Mouse (Mus musculus): Measurements from ENCODE around the gene Cmtm2b.
"Not testable (repeated sequence)": the region's sequence is repeated elsewhere in the genome, so short reads cannot be mapped to it uniquely, and the experiment has no call there.

Cmtm2b gene

GRCm38 (mm10) chr8:104321930-104322329 is at the start of gene Cmtm2b:
Gene Cmtm2b (plus strand): TSS chr8:104322230.
- in situ Hi-C loops (cut with MboI), result not testable (repeated sequence)

- in situ Hi-C loops (cut with MboI), result not testable (repeated sequence)
Observed at GRCm38 (mm10) chr8:104293081-104293480, 28.9 kb upstream of the Cmtm2b start, which contains the start of gene Cmtm2a. Gene Cmtm2a (minus strand): TSS chr8:104293181.

- in situ Hi-C loops (cut with MboI), result no loop called here
Observed at GRCm38 (mm10) chr8:104294396-104294795, 27.6 kb upstream of the Cmtm2b start.

GRCm38 (mm10) chr8:104301577-104301976 is 20.5 kb upstream of the Cmtm2b start:
- in situ Hi-C loops (cut with MboI), result not testable (repeated sequence)

GRCm38 (mm10) chr8:104302536-104302935 is 19.5 kb upstream of the Cmtm2b start:
- in situ Hi-C loops (cut with MboI), result not testable (repeated sequence)

GRCm38 (mm10) chr8:104304962-104305361 is 17.1 kb upstream of the Cmtm2b start:
- in situ Hi-C loops (cut with MboI), result no loop called here

- in situ Hi-C loops (cut with MboI), result not testable (repeated sequence)
Observed at GRCm38 (mm10) chr8:104308341-104308740, 13.7 kb upstream of the Cmtm2b start.

GRCm38 (mm10) chr8:104309441-104310155 is 12.4 kb upstream of the Cmtm2b start, which contains the start of the genes Gm45711 and Cmtm1:
Gene Gm45711 (minus strand): TSS chr8:104310081.
Gene Cmtm1 (minus strand): TSS chr8:104310145.
- in situ Hi-C loops (cut with MboI), result not testable (repeated sequence)

- in situ Hi-C loops (cut with MboI), result not testable (repeated sequence)
Observed at GRCm38 (mm10) chr8:104312023-104312422, 10.0 kb upstream of the Cmtm2b start.

- in situ Hi-C loops (cut with MboI), result no loop called here
Observed at GRCm38 (mm10) chr8:104313311-104313710, 8.7 kb upstream of the Cmtm2b start.

GRCm38 (mm10) chr8:104321267-104321666 is 763 bp upstream of the Cmtm2b start, which contains the start of gene Gm11020:
Gene Gm11020 (plus strand): TSS chr8:104321567.
- in situ Hi-C loops (cut with MboI), result not testable (repeated sequence)

- in situ Hi-C loops (cut with MboI), result no loop called here
Observed at GRCm38 (mm10) chr8:104332665-104333631, 10.9 kb downstream of the Cmtm2b start.

- in situ Hi-C loops (cut with MboI), result no loop called here
Observed at GRCm38 (mm10) chr8:104333786-104334185, 11.8 kb downstream of the Cmtm2b start.

GRCm38 (mm10) chr8:104334196-104334595 is 12.2 kb downstream of the Cmtm2b start:
- in situ Hi-C loops (cut with MboI), result no loop called here

- in situ Hi-C loops (cut with MboI), result no loop called here
Observed at GRCm38 (mm10) chr8:104336806-104337205, 14.8 kb downstream of the Cmtm2b start.

- in situ Hi-C loops (cut with MboI), result no loop called here
Observed at GRCm38 (mm10) chr8:104337890-104338289, 15.9 kb downstream of the Cmtm2b start.

GRCm38 (mm10) chr8:104339229-104339982 is 17.4 kb downstream of the Cmtm2b start, which contains the start of gene Cmtm3:
Gene Cmtm3 (plus strand): TSS chr8:104339410.
- in situ Hi-C loops (cut with MboI), result no loop called here

GRCm38 (mm10) chr8:104339983-104340232 is 17.9 kb downstream of the Cmtm2b start:
- in situ Hi-C loops (cut with MboI), result loop anchor here (5.0 to 10.0 kb wide), 2 partner anchors 102 to 235 kb away; partner anchors contain the start of gene Dync1li2

GRCm38 (mm10) chr8:104340233-104341105 is 18.4 kb downstream of the Cmtm2b start:
- in situ Hi-C loops (cut with MboI), result loop anchor here (5.0 to 10.0 kb wide), 2 partner anchors 102 to 234 kb away; partner anchors contain the start of gene Dync1li2

GRCm38 (mm10) chr8:104341106-104341561 is 19.1 kb downstream of the Cmtm2b start:
- in situ Hi-C loops (cut with MboI), result loop anchor here (5.0 to 10.0 kb wide), 2 partner anchors 101 to 234 kb away; partner anchors contain the start of gene Dync1li2

Data from mature B cell (primary cell).